Mouse (Mus musculus) spleen, postnatal 4 days (tissue): ENCODE results near the gene Serinc3.
A peak's percentile ranks its signal among the peaks of the same experiment; 100 is the strongest.
"Not testable (repeated sequence)": the region's sequence is repeated elsewhere in the genome, so short reads cannot be mapped to it uniquely, and the experiment has no call there.

ENCODE experiments used
- DNase-seq, 2 experiments: peaks; one replicate each; pipeline ENCODE4 v3.0.0; 2022; ENCODE audit warnings: low spot score in 2 of 2

Gene Serinc3

GRCm38 (mm10) chr2:163662698-163663221 is 17.8 kb upstream of the Serinc3 start:
- DNase-seq, result peak in 1 of 2 experiments; percentile 44

- DNase-seq, result no peak
Measured at GRCm38 (mm10) chr2:163662076-163662475, 17.1 kb upstream of the Serinc3 start.

GRCm38 (mm10) chr2:163661371-163661850 is 16.5 kb upstream of the Serinc3 start:
- no peak for DNase-seq

- no peak for DNase-seq
Measured at GRCm38 (mm10) chr2:163660103-163660701, 15.3 kb upstream of the Serinc3 start.

GRCm38 (mm10) chr2:163659431-163659830 is 14.5 kb upstream of the Serinc3 start:
- no peak for DNase-seq

- DNase-seq, result no peak
Measured at GRCm38 (mm10) chr2:163658941-163659340, 14.0 kb upstream of the Serinc3 start.

GRCm38 (mm10) chr2:163657975-163658886 is 13.3 kb upstream of the Serinc3 start, which contains the start of gene Pkig:
Gene Pkig (plus strand): TSS chr2:163658386.
- peak; percentile 82 to 92 for DNase-seq

- DNase-seq, result no peak
Measured at GRCm38 (mm10) chr2:163657486-163657885, 12.6 kb upstream of the Serinc3 start.

- DNase-seq, result not testable (repeated sequence)
Measured at GRCm38 (mm10) chr2:163655699-163656098, 10.8 kb upstream of the Serinc3 start.

GRCm38 (mm10) chr2:163646461-163647080 is 1.6 kb upstream of the Serinc3 start:
- DNase-seq, result no peak

- no peak for DNase-seq
Measured at GRCm38 (mm10) chr2:163645700-163646460, 949 bp upstream of the Serinc3 start.

- DNase-seq, result no peak
Measured at GRCm38 (mm10) chr2:163644047-163644446, 884 bp downstream of the Serinc3 start.

- DNase-seq, result no peak
Measured at GRCm38 (mm10) chr2:163643576-163643971, 1.4 kb downstream of the Serinc3 start.

GRCm38 (mm10) chr2:163642685-163643575 is 2.0 kb downstream of the Serinc3 start:
- peak; percentile 84 to 86 for DNase-seq

- no peak for DNase-seq
Measured at GRCm38 (mm10) chr2:163641681-163642080, 3.2 kb downstream of the Serinc3 start.

- DNase-seq, result no peak
Measured at GRCm38 (mm10) chr2:163640493-163640892, 4.4 kb downstream of the Serinc3 start.

GRCm38 (mm10) chr2:163637655-163638266 is 7.2 kb downstream of the Serinc3 start:
- no peak for DNase-seq

- DNase-seq, result no peak
Measured at GRCm38 (mm10) chr2:163636057-163636456, 8.9 kb downstream of the Serinc3 start.

GRCm38 (mm10) chr2:163634211-163634610 is 10.7 kb downstream of the Serinc3 start:
- DNase-seq, result no peak

GRCm38 (mm10) chr2:163631715-163632114 is 13.2 kb downstream of the Serinc3 start:
- DNase-seq, result no peak
